Mouse (Mus musculus) intestine, postnatal 0 days (tissue): ENCODE results near the gene Gm21294. TPM values are rescaled to one million over a fixed set of nuclear protein-coding genes. Genes with fewer than 3 reads are reported as not detected.
"Not testable (repeated sequence)": the region's sequence is repeated elsewhere in the genome, so short reads cannot be mapped to it uniquely, and the experiment has no call there.

Source experiments
- ATAC-seq: fragments of 200-750 bp; cut with Nextera tagmentation; 2 replicates; pipeline ENCODE4 v1.8.0; 2017; ENCODE audit warnings: mild to moderate bottlenecking, moderate TSS enrichment, moderate library complexity
- H3K27ac ChIP-seq: fragments of 300-500 bp; sonication (generic); 2 replicates; pipeline ENCODE4 v1.5.1; 2014; ENCODE audit warnings: mild to moderate bottlenecking, low read depth, low read length, moderate library complexity
- H3K27me3 ChIP-seq: fragments of 300-500 bp; sonication (generic); replicated peaks from 2 replicates; pipeline ENCODE4 v1.6.1; 2014; ENCODE audit warnings: low read length, mixed read lengths; ENCODE audit not compliant: control insufficient read depth, insufficient read depth
- H3K36me3 ChIP-seq: fragments of 300-500 bp; sonication (generic); 2 replicates; pipeline ENCODE4 v1.6.1; 2014; ENCODE audit warnings: mild to moderate bottlenecking, moderate library complexity; ENCODE audit not compliant: control insufficient read depth, insufficient read depth
- H3K4me1 ChIP-seq: fragments of 300-500 bp; sonication (generic); replicated peaks from 2 replicates; pipeline ENCODE4 v1.6.1; 2014; ENCODE audit warnings: antibody characterized with exemption, low read length, mixed read lengths; ENCODE audit not compliant: control insufficient read depth, insufficient read depth
- H3K4me2 ChIP-seq: fragments of 300-500 bp; sonication (generic); replicated peaks from 2 replicates; pipeline ENCODE4 v1.6.1; 2014; ENCODE audit warnings: low read depth, mild to moderate bottlenecking, moderate library complexity
- H3K4me3 ChIP-seq: fragments of 300-500 bp; sonication (generic); 2 replicates; pipeline ENCODE4 v1.5.1; 2014; ENCODE audit warnings: low read depth, low read length
- H3K9ac ChIP-seq: fragments of 300-500 bp; sonication (generic); 2 replicates; pipeline ENCODE4 v1.6.1; 2014; ENCODE audit warnings: mild to moderate bottlenecking, low read depth, low read length
- H3K9me3 ChIP-seq: fragments of 300-500 bp; sonication (generic); 2 replicates; pipeline ENCODE4 v1.6.1; 2016; ENCODE audit warnings: mixed run types; ENCODE audit not compliant: control insufficient read depth
- WGBS: fragments of 180-500 bp; shearing (Covaris S2); extraction: QIAGEN DNeasy Blood & Tissue Kit; methylation state at CpG from one replicate; pipeline ENCODE4 v1.1.7; 2014; 5-methylcytosine and 5-hydroxymethylcytosine counted together
- polyA plus RNA-seq: library from polyadenylated mRNA; unstranded; fragments of >200 nt; fragmentation: Nextera tagmentation; extraction: Ambion mirVana; gene quantifications from 2 replicates; pipeline ENCODE4 v1.2.1, GENCODE M21; 2015

Gene Gm21294
- polyA plus RNA-seq: not detected in 2 replicates

- H3K4me1 ChIP-seq, H3K4me3 ChIP-seq, H3K27ac ChIP-seq, H3K36me3 ChIP-seq, ATAC-seq, H3K27me3 ChIP-seq, H3K4me2 ChIP-seq, H3K9ac ChIP-seq, H3K9me3 ChIP-seq: not testable (repeated sequence)
- WGBS: 67% methylated on average over 1 of the region's 5 CpGs
These were observed at the start of gene Gm21294 for GRCm38 (mm10) chrY:89052506-89052905. Gene Gm21294 (plus strand): TSS chrY:89052806.

DNA sequence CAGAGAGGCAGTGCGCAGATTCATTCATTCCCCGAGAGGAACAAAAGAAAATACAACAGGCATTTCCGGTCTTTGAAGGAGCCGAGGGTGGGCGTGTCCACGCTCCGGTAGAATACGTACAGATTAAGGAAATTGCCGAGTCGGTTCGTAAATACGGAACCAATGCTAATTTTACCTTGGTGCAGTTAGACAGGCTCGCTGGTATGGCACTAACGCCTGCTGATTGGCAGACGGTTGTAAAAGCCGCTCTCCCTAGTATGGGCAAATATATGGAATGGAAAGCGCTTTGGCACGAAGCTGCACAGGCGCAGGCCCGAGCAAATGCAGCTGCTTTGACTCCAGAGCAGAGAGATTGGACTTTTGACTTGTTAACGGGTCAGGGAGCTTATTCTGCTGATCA, 73.6 kb downstream of the Gm21294 start:
- H3K4me3 ChIP-seq, ATAC-seq, H3K4me2 ChIP-seq, H3K27ac ChIP-seq, H3K27me3 ChIP-seq, H3K36me3 ChIP-seq, H3K9me3 ChIP-seq, H3K9ac ChIP-seq, H3K4me1 ChIP-seq: not testable (repeated sequence)
- no CpG with 5 or more reads among the region's 21 CpGs for WGBS
